Mouse (Mus musculus) midbrain, embryonic 13.5 days (tissue): ENCODE results near the gene Stfa1. TPM values are rescaled to one million over a fixed set of nuclear protein-coding genes. Genes with fewer than 3 reads are reported as not detected.
"Not testable (repeated sequence)": the region's sequence is repeated elsewhere in the genome, so short reads cannot be mapped to it uniquely, and the experiment has no call there.

Source experiments
- ATAC-seq: fragments of 200-750 bp; cut with Nextera tagmentation; 2 replicates; pipeline ENCODE4 v1.8.0; 2017; ENCODE audit warnings: mild to moderate bottlenecking, moderate TSS enrichment, moderate library complexity
- H3K27ac ChIP-seq: fragments of 300-500 bp; sonication (generic); 2 replicates; pipeline ENCODE4 v1.5.1; 2015; ENCODE audit warnings: inconsistent platforms, mild to moderate bottlenecking, moderate library complexity
- H3K27me3 ChIP-seq: fragments of 300-500 bp; sonication (generic); 2 replicates; pipeline ENCODE4 v1.6.1; 2015; ENCODE audit warnings: mild to moderate bottlenecking, inconsistent platforms
- H3K36me3 ChIP-seq: fragments of 300-500 bp; sonication (generic); 2 replicates; pipeline ENCODE4 v1.6.1; 2015; ENCODE audit warnings: mild to moderate bottlenecking, inconsistent platforms
- H3K4me1 ChIP-seq: fragments of 300-500 bp; sonication (generic); replicated peaks from 2 replicates; pipeline ENCODE4 v1.6.1; 2015; ENCODE audit warnings: inconsistent platforms
- H3K4me2 ChIP-seq: fragments of 300-500 bp; sonication (generic); replicated peaks from 2 replicates; pipeline ENCODE4 v1.6.1; 2015; ENCODE audit warnings: moderate library complexity, mild to moderate bottlenecking, inconsistent platforms
- H3K4me3 ChIP-seq: fragments of 300-500 bp; sonication (generic); replicated peaks from 2 replicates; pipeline ENCODE4 v1.5.1; 2015; ENCODE audit warnings: mild to moderate bottlenecking, inconsistent platforms
- H3K9ac ChIP-seq: fragments of 300-500 bp; sonication (generic); replicated peaks from 2 replicates; pipeline ENCODE4 v1.6.1; 2015; ENCODE audit warnings: mild to moderate bottlenecking, inconsistent platforms
- H3K9me3 ChIP-seq: fragments of 300-500 bp; sonication (generic); 2 replicates; pipeline ENCODE4 v1.6.1; 2016; ENCODE audit warnings: mild to moderate bottlenecking, inconsistent platforms
- WGBS: fragments of 180-500 bp; shearing (Covaris S2); methylation state at CpG from one replicate; pipeline ENCODE4 v1.1.7; 2015; 5-methylcytosine and 5-hydroxymethylcytosine counted together
- polyA plus RNA-seq: library from polyadenylated mRNA; unstranded; fragments of >200 nt; fragmentation: Nextera tagmentation; extraction: Ambion mirVana; gene quantifications from 2 replicates; pipeline ENCODE4 v1.2.1, GENCODE M21; 2015

The Stfa1 gene
- polyA plus RNA-seq: 0.48 and 1.0 TPM in 2 replicates

GRCm38 (mm10) chr16:36276796-36277195 lies at the start of gene Stfa1:
Gene Stfa1, plus strand, starts transcription at chr16:36276951.
- WGBS: 93% methylated on average over 4 of the region's 4 CpGs
- not testable (repeated sequence) for H3K4me3 ChIP-seq, H3K36me3 ChIP-seq, H3K4me1 ChIP-seq, H3K27me3 ChIP-seq, H3K9ac ChIP-seq, ATAC-seq, H3K27ac ChIP-seq, H3K9me3 ChIP-seq, H3K4me2 ChIP-seq

DNA sequence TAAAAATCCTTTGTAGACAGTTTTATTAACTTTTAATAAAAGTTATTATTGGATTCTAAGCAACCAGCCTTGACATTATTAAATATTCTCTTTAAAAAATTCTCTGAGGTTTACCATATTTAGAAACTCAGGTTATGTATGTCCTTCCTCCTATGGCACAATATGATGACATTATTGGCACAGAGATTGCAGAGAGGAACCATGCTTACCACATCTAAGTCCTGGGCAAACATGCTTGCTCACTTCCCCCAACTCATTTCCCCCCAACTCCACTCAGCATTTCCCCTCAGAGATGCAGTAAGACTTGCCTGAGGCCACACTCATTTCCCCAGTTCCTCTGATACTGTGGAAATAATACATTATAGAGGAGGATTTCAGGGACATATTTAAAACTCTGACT lies 16.2 kb upstream of the Stfa1 start:
- not testable (repeated sequence) for ATAC-seq, H3K4me2 ChIP-seq, H3K27me3 ChIP-seq, H3K4me1 ChIP-seq, H3K9ac ChIP-seq, H3K27ac ChIP-seq, H3K9me3 ChIP-seq, H3K36me3 ChIP-seq, H3K4me3 ChIP-seq

DNA sequence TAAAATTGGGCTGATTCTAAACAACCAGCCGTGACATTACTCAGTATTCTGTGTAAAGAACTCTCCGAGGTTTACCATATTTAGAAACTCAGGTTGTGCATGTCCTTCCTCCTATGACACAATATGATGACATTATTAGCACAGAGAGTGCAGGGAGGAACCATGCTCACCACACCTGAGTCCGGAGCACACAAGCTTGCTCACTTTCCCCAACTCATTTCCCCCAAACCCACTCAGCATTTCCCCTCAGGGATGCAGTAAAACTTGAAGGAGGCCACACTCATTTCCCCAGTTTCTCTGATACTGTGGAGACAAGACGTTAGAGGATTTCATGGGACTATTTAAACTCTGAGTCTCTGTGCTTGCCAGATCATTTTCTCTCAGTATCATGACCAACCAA lies 12.4 kb downstream of the Stfa1 start:
- WGBS: 85% methylated on average over 4 of the region's 4 CpGs
- H3K4me3 ChIP-seq: no peak overlapping the region
- no peaks in the 10 kb centered on the region for H3K36me3 ChIP-seq

GRCm38 (mm10) chr16:36307631-36308030 lies 30.9 kb downstream of the Stfa1 start:
- H3K9ac ChIP-seq: no peak overlapping the region
- H3K27ac ChIP-seq: no peak overlapping the region
- no peaks in the 10 kb centered on the region for H3K9me3 ChIP-seq
- no peak for ATAC-seq
- H3K4me3 ChIP-seq: no peak overlapping the region
- no peak overlapping the region for H3K4me2 ChIP-seq
- H3K4me1 ChIP-seq: no peaks in the 10 kb centered on the region
- H3K36me3 ChIP-seq: no peaks in the 10 kb centered on the region
- 89% methylated on average over 4 of the region's 4 CpGs for WGBS
- no peaks in the 10 kb centered on the region for H3K27me3 ChIP-seq

More for the DNA sequence above, 12.4 kb downstream of the Stfa1 start:
- no peak for ATAC-seq
- no peaks in the 10 kb centered on the region for H3K9me3 ChIP-seq
- no peak overlapping the region for H3K27ac ChIP-seq
- no peak overlapping the region for H3K4me2 ChIP-seq
- H3K9ac ChIP-seq: no peak overlapping the region
- no peaks in the 10 kb centered on the region for H3K4me1 ChIP-seq
- no peaks in the 10 kb centered on the region for H3K27me3 ChIP-seq

DNA sequence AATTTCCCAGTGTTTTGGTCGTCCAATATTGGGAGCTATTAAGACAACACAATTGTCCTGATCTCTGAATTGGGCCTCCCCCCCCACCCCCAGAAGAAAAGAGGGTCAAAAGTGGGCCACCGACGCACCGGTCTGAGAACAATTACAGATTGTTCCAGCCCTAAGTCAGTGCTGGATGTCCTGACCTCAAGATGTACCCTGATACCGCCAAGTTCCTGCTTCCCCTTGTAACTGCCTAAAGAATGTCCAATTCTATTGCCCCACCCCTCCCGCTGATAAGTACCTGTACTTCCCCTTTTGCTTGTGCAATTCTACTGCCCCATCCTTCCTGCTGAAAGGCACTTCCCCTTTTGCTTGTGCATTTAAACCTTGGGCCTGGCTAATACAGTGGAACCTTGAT lies 39.4 kb downstream of the Stfa1 start:
- not testable (repeated sequence) for ATAC-seq, H3K9ac ChIP-seq, H3K4me3 ChIP-seq, H3K27ac ChIP-seq, H3K4me2 ChIP-seq, H3K4me1 ChIP-seq, H3K9me3 ChIP-seq, H3K36me3 ChIP-seq, H3K27me3 ChIP-seq
- WGBS: 82% methylated on average over 6 of the region's 6 CpGs

DNA sequence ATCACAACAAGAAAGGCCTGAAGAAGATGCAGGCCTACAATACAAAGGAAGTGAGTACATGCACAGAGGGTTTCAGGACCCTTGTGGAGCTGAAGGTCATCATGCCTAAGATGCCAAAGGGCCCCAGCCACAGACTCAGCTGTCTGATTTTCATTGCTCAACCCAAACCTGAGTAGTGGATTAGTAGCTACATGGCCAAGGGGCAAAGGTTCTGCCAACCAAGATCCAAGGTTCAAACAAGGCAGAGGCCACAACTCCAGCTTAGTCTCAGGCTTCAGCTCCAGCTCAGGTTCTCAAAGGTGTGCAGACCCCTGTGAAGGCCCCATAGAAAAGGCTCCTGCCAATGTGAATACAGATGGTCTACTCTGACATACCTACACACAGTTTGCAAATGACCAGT lies 42.5 kb downstream of the Stfa1 start:
- H3K9ac ChIP-seq: no peak overlapping the region

GRCm38 (mm10) chr16:36334232-36334631 lies 57.5 kb downstream of the Stfa1 start, which contains the start of gene BC117090:
Gene BC117090, minus strand, starts transcription at chr16:36334332.
- no peaks in the 10 kb centered on the region for H3K36me3 ChIP-seq
- no peaks in the 10 kb centered on the region for H3K4me1 ChIP-seq
- 73% methylated on average over 3 of the region's 3 CpGs for WGBS
- H3K27me3 ChIP-seq: no peaks in the 10 kb centered on the region
- H3K27ac ChIP-seq: no peak within 1 kb of the TSS
- no peak for ATAC-seq
- no peak within 1 kb of the TSS for H3K4me3 ChIP-seq
- no peak within 1 kb of the TSS for H3K4me2 ChIP-seq
- no peak within 1 kb of the TSS for H3K9ac ChIP-seq
- no peaks in the 10 kb centered on the region for H3K9me3 ChIP-seq

More for the DNA sequence above, 42.5 kb downstream of the Stfa1 start:
- Histone ChIP-seq H3K4me1 (no peaks in the 10 kb centered on the region), H3K27ac (no peak overlapping the region), H3K4me2 (no peak overlapping the region), H3K9me3 (no peaks in the 10 kb centered on the region), H3K27me3 (no peaks in the 10 kb centered on the region), H3K36me3 (no peaks in the 10 kb centered on the region), H3K4me3 (no peak overlapping the region)
- ATAC-seq: no peak

Other genes with a start within 250 kb of the Stfa1 start
- 14.5 and 14.8 TPM in 2 replicates for gene Wdr5b, start 235.8 kb upstream of the Stfa1 start, polyA plus RNA-seq
- gene Fam162a, start 205.4 kb upstream of the Stfa1 start, polyA plus RNA-seq: 158 and 170 TPM in 2 replicates
- gene Ccdc58, start 205.3 kb upstream of the Stfa1 start, polyA plus RNA-seq: 44.8 and 45.6 TPM in 2 replicates
- gene Csta1, start 145.7 kb upstream of the Stfa1 start, polyA plus RNA-seq: not detected in 2 replicates
- gene Stfa2l1, start 120.1 kb upstream of the Stfa1 start, polyA plus RNA-seq: 0.59 TPM in 1 of 2 replicates, not detected in the other
- 1.1 TPM in 1 of 2 replicates, not detected in the other for gene Gm5483, start 92.7 kb upstream of the Stfa1 start, polyA plus RNA-seq
- not detected in 2 replicates for gene Gm5416, start 66.5 kb upstream of the Stfa1 start, polyA plus RNA-seq
- 1.4 TPM in 1 of 2 replicates, not detected in the other for gene 2010005H15Rik, start 55.5 kb upstream of the Stfa1 start, polyA plus RNA-seq
- not detected in 2 replicates for gene BC117090, start 57.4 kb downstream of the Stfa1 start, polyA plus RNA-seq
- gene BC100530, start 90.8 kb downstream of the Stfa1 start, polyA plus RNA-seq: 0.71 TPM in 1 of 2 replicates, not detected in the other
- gene Stfa2, start 131.5 kb downstream of the Stfa1 start, polyA plus RNA-seq: not detected in 2 replicates
- not detected in 2 replicates for gene Stfa3, start 178.4 kb downstream of the Stfa1 start, polyA plus RNA-seq